Mouse (Mus musculus) layer of hippocampus, postnatal 25 days (tissue): ENCODE results near the gene Atp6v1g1. TPM values are rescaled to one million over a fixed set of nuclear protein-coding genes. Genes with fewer than 3 reads are reported as not detected.
A peak's percentile ranks its signal among the peaks of the same experiment; 100 is the strongest.

Experiments used
- DNase-seq, 2 experiments: peaks; one replicate each; pipeline ENCODE4 v3.0.0; 2022; ENCODE audit warnings: mixed read lengths in 2 of 2, low spot score in 1 of 2; ENCODE audit errors: extremely low spot score in 1 of 2
- total RNA-seq, 2 experiments: library from RNA; stranded (reverse); gene quantifications; 2 replicates each; pipeline ENCODE4 v1.2.3; 2021

Gene Atp6v1g1
- total RNA-seq, 2 experiments from 2014 or later, result 116 to 143 TPM

DNA sequence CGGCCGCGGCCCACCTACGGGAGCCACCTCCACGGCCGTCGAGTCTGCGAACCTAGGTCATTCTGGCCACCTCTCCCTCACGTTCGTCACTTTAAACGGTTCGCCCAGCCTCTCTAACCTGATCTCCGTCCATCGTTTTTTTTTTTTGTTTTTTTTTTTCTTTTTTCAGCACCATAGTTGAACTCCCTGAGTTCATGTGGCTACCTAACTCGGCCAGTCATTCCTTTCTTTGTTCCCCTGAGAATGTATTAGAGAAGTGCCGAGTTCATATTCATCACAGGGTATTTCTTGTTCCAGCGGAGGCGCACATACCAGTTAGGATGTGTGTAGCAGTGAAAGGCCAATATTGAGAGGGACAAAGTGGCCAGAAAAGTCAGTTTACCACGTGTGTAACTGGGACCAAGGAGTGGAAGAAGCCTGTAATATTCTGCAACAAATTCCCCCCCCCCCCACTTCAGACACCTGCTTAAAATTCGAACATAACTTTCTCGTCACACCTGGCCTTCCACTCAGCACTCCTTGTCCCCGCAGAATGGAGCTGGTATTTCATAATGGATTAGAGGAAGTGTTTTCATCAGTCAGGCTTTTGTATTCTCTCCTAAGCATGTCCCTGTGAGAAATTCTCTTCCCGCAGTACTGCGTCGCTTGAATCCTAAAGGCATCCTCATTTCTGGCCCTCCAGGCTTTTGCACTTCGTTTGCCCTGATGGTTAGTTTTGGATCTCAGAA, 823 bp downstream of the Atp6v1g1 start:
- DNase-seq, result no peak

DNA sequence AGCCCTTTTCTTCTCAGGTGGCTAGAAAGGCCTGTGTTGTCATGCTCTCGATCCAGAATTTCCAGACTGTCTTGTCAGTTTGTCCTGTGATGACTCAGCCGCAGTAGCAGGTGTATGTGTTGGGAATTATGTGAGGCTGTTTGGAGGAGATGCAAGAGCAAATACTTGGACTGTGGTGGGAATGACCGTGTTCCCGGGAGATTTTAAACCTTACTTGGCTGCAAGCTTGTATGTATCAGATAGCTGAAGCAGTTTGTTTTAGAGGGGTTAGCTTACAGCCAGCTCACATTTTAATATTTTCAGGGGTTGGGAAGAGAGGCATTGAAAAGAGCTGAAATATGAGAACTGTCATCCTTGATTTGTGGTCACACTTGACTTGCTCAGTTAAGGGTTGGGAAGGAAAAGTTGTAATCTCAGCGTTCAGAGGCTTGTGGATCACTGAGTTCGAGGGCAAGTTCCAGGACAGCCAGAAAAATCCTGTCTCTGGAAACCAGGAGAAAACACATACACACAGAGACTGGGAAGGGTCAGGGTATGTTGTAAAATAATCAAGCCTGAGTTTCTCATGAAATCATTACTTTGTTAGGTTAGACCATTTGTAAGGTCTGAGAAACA, 2.0 kb downstream of the Atp6v1g1 start:
- no peak for DNase-seq

DNA sequence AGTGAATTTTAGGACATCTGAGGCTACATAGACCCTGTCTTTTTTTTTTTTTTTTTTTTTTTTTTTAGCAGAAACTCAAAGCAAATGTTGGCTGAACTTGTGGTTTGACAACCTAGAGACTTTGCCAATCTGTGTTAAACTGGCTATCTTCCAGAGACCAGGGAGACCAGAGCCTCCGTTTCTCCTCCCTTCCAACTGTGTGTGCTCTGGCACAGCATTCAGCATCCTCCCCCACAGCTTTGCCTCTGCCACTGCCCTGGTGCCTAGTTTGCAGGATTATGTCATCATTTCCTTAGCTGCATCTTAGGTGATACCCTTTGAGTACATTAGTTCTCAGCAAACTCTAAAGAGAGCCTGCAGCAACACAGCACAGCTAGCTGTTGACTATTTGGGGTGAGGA, 3.2 kb downstream of the Atp6v1g1 start:
- no peak for DNase-seq

DNA sequence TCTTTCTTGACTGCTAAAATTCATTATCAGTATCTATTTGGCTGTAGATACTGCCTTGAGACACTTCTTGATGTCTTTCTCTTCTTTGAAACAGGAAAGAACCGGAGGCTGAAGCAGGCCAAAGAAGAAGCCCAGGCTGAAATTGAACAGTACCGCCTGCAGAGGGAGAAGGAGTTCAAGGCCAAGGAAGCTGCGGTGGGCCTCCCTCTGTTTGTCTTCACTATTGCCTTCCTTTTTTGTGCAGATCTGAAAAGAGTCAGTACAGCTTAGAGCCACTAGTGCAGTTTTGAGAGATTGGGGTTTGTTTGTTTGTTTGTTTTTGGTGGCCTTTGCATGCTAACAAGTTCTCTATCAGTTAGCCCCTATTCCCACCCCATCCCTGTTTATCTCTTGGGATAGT, 3.9 kb downstream of the Atp6v1g1 start:
- DNase-seq, result no peak

DNA sequence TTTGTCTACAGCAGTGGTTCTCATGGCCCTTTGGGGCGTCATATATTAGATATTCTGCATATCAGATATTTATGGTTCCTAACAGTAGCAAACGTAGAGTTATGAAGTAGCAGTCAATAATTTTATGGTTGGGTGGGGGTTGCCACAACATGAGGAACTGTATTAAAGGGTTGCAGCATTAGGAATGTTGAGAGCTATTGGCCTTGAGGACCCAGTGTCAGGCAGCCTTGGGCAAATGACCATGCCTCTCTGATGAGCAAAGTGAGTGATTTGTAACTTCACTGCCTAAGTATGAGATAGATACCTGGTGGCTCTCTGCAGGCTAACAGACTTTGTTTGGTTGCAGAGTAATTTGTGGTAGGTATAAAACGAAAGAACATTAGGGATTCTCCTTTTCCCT, 6.3 kb downstream of the Atp6v1g1 start:
- DNase-seq, result no peak

DNA sequence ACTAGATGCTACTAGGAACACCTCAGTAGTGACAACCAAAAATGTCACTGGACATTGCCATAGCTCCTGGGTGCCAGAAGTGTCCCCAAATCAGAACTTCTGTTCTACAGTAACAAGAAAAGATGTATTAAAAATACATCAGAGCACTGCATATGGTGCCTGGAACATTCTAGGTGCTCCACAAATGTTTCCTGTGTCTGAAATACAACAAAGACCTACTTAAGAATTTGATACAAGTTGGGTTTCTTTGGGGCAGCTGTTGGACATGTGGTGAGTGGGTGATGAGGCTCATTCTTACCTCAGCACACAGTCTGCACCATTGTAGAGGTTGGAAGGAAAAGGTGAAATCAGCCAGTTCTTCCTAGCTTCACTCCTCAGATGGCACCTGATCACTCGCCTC, 8.3 kb downstream of the Atp6v1g1 start:
- DNase-seq, result no peak

DNA sequence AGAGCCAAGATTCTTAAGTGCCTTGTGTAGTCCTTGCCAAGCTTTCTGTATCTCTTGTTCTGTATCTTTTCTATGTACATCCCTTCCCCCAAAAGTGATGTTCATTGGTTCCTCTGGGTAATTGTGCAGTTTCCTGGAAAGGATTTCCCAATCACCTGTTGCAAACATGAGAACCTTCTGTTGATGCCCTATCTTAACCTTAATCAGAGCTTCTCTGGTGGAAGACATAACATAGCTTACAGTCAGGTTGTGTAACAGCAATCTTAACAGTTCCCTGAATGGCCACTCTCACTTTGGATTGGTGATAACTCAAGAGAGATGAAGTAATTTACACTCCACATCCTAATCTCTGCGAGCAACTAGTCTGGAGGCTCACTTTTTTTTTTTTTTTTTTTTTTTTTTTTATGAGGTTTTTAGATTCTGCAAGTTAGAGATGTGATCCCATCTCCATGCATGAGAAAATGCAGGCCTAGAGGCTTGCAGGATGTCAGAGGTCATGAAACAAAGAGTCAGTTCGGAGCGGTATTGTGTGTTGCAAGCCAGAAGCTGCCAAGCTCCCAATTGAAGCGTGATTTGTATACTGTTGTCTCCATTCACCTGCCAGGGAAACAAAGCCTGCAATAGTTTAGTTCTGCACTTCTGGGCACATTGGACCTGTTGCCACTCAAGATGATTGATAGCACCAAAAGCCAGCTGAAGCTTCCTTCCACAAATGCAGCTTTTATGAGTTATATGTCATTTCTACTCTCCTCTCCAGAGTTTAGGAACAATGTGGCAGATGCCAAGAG, 9.4 kb downstream of the Atp6v1g1 start:
- DNase-seq, result no peak

DNA sequence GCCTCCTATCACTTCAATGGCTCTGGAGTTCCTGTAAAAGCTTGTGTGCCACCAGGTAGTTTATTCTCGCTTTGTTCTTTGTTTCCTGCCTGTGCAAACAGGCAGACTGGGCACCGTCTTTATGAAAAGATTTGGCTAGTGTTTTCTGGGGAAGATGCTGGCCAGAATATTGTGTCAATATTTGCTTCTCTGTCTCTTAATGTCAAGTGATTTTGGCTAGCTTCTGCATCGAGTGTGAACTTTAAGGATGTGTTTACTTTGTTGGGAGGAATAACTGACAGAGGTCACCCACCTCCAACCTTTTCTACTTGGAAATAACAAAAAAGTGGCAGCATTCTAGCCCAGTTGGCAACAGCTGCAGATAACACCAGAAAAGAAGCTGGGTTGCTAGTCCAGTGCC, 10.0 kb downstream of the Atp6v1g1 start:
- DNase-seq, result no peak

DNA sequence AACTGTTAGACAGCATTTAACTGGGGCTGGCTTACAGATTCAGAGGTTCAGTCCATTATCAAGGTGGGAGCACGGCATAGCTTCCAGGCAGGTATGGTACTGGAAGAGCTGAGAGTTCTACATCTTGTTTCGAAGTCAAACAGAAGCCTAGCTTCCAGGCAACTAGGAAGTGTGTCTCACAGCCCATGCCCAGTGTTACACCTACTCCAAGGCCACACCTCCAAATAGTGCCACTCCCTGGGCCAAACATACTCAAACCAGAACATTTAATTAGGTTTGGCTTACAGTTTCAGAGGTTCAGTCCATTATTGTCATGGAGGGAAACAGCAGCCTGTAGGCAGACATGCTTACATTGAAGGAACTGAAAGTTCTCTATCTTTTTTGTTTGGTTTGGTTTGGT, 10.5 kb downstream of the Atp6v1g1 start:
- DNase-seq, result no peak

DNA sequence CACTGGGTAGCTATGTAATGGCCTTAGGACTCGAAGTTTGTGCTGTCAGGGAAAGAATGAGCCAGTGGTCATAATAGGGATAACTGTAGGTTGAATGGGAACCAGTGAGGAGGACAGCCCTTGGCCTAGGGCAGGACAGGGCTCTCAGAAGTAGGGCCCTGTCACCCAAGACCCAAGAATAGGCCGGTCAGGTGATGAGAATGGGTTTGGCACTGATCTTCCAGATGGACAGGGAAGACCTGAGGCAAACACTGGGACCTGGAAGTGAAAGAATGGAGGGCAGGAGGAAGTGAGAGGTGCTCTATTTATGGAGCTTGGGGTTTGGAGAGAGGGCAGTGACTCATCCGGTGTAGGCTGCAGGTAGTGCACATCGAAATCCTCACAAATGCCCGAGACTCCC, 12.1 kb downstream of the Atp6v1g1 start:
- DNase-seq, result no peak

DNA sequence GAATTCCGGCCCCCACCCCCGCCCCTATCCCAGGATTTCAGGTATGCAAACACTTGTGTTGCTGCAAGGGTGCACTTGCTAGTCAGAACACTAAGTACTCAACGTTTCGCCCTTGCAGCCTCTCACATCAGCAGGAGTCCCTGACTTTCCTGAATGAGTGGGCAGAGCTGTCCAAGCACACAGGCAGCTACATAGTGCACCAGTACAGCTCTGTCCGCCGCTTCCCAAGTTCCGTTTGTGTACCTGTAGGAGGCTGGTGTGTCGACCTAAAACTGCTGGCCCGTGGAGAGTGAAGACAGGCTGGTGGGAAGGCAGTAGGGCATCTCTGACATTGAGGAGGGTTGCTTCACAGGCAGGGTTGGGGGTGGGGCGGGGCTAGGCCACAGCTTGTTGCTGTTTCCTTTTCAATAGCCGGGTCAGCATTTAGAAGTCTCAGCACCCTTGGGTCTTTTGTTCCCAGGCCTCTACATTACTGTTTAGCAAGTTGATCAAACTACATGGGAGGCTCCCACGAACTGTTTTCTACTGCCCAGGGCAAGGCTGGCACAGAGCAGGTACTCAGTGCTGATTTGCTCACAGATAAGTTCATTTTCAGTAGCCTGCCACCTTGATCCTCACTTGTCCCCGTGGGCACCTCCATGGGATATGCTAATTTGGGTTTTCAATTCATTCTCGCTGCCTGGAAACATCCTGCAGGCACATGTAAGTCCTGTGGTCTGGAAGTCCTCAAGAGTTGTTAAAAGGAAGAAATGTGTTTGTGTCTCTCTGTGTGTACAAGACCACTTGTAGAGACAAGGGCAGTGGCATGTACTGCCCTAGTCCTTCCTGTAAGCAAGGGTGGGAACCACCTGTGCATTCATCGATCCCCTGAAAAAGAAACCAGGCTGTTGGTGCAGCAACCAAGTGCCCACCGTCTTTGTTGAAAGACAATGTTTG, 12.8 kb downstream of the Atp6v1g1 start:
- no peak for DNase-seq

DNA sequence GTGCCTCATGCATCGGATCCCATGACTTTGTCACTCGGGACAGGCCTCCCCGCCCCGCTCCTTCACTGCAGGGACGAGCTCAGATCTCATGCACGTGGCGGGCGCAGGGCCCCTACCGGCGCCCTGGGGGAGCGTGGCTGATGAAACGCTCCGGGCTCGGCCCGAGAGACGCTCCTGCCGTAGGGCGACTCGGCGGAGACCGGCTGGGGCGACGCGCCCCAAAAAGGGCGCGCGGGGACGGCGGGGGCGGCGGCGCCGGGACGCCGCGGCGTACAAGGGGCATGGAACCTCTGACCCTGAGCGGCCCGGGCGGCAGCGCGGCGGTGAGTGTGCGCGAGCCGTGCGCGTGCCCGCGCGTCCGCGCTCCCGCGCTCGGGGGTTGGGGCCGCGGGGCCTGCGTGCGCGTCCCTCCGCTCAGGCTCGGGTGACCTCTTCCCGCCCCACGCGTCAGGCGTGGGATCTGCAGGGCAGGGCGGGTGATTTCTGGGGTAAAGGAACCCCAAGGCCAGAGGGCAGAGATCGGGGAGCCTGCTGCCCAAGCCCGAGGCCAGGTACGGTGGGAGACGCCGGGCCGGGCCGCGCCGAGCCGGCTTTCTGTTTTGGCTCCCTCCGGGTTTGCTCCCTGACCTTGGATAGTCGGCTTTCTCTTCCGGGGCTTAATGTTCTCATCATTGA, 14.0 kb downstream of the Atp6v1g1 start, which contains the start of gene Tmem268:
Gene Tmem268 (plus strand): TSS at position 375 of the 675 bp plus-strand sequence.
- peak; percentile 49 to 60 for DNase-seq

DNA sequence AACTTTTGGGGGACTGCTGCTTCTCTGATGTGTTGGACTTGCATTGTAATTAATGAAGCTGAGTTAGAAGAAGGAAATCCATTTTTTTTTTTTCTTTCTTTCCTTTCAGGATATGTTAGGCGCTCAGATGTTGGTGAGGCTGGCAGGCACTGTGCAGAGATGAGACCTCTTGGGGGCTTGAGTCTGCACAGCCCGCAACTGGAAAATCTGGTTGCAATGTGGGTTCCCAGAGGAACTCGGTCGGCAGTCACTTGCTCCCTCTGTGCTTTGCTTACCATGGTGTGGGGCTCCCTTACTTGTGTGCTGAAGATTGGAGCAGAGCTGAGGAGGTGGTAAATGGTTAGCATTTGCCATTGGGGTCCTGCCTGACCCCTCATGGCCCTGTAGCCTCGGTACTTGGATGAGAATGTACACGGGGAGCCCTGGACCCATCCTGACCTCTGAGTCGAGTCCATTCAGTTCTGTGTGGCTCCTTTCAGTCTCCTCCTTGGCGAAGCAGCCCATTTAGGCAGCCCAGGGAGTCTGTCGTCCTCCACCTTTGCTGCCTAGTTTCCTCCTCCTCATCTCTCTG, 14.6 kb downstream of the Atp6v1g1 start:
- DNase-seq, result no peak

DNA sequence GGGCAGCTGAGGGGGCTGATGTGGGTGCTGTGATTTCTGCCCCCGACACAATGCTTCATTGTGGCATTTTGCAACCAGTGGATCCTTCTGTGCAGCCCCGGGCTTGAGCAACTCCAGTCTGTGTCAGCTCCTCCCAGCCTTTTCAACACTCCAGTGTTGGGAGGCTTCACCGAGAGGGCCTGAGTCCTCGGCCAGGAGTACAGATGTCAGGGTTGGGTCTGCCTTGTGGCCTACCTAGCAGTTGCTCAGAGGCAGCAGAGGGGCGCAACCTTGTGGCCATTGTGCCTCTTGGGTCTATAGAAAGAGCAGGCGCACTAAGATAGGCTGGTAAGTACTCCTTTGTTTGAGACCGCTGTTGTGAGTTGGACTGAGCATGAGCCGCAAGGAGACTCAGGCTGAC, 15.5 kb downstream of the Atp6v1g1 start:
- DNase-seq, result no peak

DNA sequence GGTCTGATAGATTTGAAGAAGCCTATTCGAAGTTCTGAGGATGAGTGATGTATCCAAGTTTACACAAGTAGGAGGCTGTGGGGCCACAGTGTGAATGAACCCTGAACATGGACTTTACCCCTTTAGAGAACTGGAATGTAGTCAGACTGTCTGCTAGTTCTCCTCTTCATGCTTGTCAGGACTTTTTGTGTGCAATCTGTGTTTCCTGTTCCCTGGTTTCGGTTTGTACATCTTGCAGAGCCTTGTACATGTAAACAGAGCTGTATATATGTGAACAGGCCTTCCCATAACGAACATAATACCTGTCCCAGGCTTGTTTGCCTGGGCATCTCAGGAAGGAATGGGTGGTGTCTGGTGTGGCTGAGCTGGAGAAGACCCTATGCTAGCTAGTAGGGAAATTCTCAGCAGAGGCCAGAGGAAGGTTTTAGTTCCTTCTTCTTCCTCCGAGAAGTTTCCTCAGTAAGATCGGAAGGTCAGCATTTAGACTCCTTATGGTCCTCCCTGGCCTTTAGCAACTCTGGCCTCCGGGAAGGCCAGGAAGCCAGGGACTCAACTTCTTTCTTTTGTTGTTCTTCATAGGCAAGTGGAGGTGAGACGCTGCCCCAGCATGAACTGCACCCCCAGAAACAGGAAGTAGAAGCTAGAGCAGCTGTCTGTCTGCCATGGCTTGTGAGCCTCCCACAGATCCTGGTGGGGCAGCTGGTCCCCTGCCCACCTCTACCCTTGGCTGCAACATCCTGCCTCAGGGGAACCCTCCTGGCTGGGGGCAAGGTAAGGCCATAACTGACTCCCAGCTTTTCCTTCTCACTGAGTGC, 17.5 kb downstream of the Atp6v1g1 start:
- no peak for DNase-seq

DNA sequence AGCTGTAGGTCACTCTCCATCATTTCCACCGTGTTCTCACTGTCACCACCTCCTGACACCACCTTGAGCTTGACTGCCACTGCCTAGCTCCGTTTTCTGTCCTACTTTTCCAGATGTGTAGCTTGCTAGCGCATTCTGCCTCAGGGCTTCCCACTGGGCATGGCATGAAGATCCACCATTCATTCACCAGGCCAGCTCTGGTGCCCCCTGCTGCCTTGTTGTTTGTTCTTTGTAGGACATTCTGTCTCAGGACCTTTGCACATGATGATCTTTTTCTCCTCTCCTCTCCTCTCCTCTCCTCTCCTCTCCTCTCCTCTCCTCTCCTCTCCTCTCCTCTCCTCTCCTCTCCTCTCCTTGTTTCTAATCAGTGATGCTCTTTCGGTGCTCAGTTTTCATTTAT, 18.2 kb downstream of the Atp6v1g1 start:
- DNase-seq, result no peak

DNA sequence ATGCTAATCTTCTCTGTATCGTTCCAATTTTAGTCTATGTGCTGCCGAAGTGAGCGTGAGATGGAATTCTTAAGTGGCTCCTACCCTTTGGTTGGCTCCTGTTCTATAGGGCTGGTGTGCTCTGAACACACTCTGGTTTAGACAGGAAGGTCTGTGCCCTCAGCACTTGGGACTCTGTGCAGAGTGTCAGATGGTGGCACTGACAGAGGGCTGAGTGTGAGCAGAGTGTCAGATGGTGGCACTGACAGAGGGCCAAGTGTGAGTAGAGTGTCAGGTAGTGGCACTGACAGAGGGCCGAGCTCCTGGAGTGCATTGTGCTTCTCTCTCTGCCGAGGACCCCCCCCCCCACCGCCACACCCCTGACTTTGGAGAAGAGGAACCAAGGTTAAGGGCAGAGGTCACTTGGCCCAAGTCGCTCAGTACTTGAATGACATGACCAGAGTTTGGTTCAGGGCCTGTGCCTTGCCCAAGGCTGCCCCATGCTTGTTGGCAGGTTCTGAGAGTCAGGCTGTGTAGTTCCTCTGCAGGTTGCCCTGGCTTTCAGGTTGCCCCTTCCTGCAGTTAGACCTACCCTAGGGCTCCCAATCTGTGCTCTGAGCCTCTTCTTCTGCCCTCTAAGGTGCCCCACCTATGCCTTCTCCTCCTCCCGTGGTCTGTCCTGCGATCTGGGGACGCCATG, 23.3 kb downstream of the Atp6v1g1 start:
- DNase-seq, result no peak

DNA sequence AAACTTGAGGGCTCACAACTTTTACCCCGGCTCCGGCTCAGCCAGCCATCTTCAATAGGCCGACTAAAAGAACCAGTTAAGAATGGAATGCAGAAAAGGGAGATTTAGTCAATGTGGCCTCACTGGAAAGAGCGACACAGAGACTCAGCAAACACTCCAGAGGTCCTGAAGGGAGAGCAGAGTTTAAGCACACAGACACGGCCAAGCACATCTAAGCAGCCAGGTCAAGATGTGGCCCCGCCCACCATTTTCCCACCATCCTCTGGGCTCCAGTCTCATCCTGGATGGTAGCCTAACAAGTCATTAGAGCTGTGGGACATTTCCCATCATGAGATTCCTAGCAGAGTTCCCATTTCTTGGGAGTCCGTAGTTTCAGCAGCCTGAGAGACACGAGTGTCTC, 24.8 kb downstream of the Atp6v1g1 start:
- no peak for DNase-seq
